10 mouse cellular contexts compared by ENCODE assay signal in genomic region chr9:57601353-57601706, GRCm38 (mm10). TPM values are rescaled to one million over a fixed set of nuclear protein-coding genes. Genes with fewer than 3 reads are reported as not detected.
DNase-seq lines count a peak whose midpoint lies in the region; ATAC-seq and TF ChIP-seq lines count a peak whose summit lies in the region.
"Had no signal": no experiment of that assay in that cellular context is flagged by ENCODE, and none has a peak within 500 bp of the region (broad histone marks: within the 10 kb centered on the region; RNA-seq: fewer than 3 reads in every experiment).

No protein-coding gene starts in this region.

- no peak overlapping the region for H3K9ac ChIP-seq in hindbrain, embryonic 13.5 days

- H3K27me3 ChIP-seq in cerebellum, adult 2 months (ENCODE audit: control insufficient read depth, insufficient read depth, low read length), result no peaks in the 10 kb centered on the region
- no peaks in the 10 kb centered on the region for H3K27me3 ChIP-seq in kidney, adult 2 months (replicated peaks; ENCODE audit: control insufficient read depth, insufficient read depth, low read length)
- peaks cover 29% of the 10 kb centered on the region for H3K27me3 ChIP-seq in hindbrain, embryonic 13.5 days

- WGBS in cerebellum, adult 2 months, result 21% methylated on average over 2 of the region's 2 CpGs
- 25% methylated on average over 2 of the region's 2 CpGs for WGBS in kidney, adult 2 months
- WGBS in hindbrain, embryonic 13.5 days, result 73% methylated on average over 2 of the region's 2 CpGs

- H3K9me3 ChIP-seq in hindbrain, embryonic 13.5 days, result no peaks in the 10 kb centered on the region

- intact Hi-C loops in left cerebral cortex, postnatal 36 days (cut with DNase I), result no loop called here

- TF ChIP-seq CTCF in cerebellum, adult 2 months (IDR thresholded peaks at IDR 0.05; ENCODE audit: borderline replicate concordance, insufficient read depth, low read depth, low read length), result no peak
- no peak for TF ChIP-seq CTCF in kidney, adult 2 months (conservative IDR thresholded peaks at IDR 0.05; ENCODE audit: insufficient read depth, insufficient read length, low read depth, low read length)

- H3K4me3 ChIP-seq in cerebellum, adult 2 months (replicated peaks; ENCODE audit: insufficient read depth, low read depth, low read length), result no peak overlapping the region
- no peak overlapping the region for H3K4me3 ChIP-seq in kidney, adult 2 months (ENCODE audit: insufficient read depth, low read depth, low read length)
- no peak overlapping the region for H3K4me3 ChIP-seq in hindbrain, embryonic 13.5 days

- no peak overlapping the region for H3K4me2 ChIP-seq in hindbrain, embryonic 13.5 days

- peak; percentile 38 to 50 for DNase-seq in cerebellum, adult 2 months
- no peak for DNase-seq in cerebellum, adult 8-10 months
- peak; percentile 52 for DNase-seq in kidney, adult 2 months
- DNase-seq in kidney, adult 8-10 months, result no peak
- DNase-seq in left cerebral cortex, postnatal 36 days (ENCODE audit: low spot score in 2 of 2), result peak; percentile 60
- no peak for DNase-seq in urinary bladder, postnatal 10 days (ENCODE audit: low spot score)
- DNase-seq in yolk sac, embryonic 10.5 days (ENCODE audit: low spot score), result no peak

- no peak overlapping the region for H3K27ac ChIP-seq in cerebellum, adult 2 months (ENCODE audit: insufficient read depth, low read length)
- H3K27ac ChIP-seq in kidney, adult 2 months (ENCODE audit: insufficient read depth, low read depth, low read length), result peak overlapping the region; percentile 43; the same call in 1 of the 2 replicates
- 0 out of 2 replicates have a peak overlapping the region, but pooled peaks have one; percentile 23 for H3K27ac ChIP-seq in hindbrain, embryonic 13.5 days

- TF ChIP-seq POLR2A in cerebellum, adult 2 months (IDR thresholded peaks at IDR 0.05; ENCODE audit: borderline replicate concordance, insufficient read depth, low read length), result no peak
- TF ChIP-seq POLR2A in kidney, adult 2 months (IDR thresholded peaks at IDR 0.05; ENCODE audit: low read depth, low read length), result no peak

- H3K4me1 ChIP-seq in cerebellum, adult 2 months (ENCODE audit: control insufficient read depth, insufficient read depth, low read length), result peaks cover 3% of the 10 kb centered on the region; the same call in 1 of the 2 replicates
- H3K4me1 ChIP-seq in kidney, adult 2 months (ENCODE audit: control insufficient read depth, insufficient read depth, low read length), result peaks cover 12% of the 10 kb centered on the region
- H3K4me1 ChIP-seq in hindbrain, embryonic 13.5 days (replicated peaks), result peaks cover 40% of the 10 kb centered on the region

- no peaks in the 10 kb centered on the region for H3K36me3 ChIP-seq in kidney, adult 2 months (ENCODE audit: control insufficient read depth, insufficient read depth, low read length)
- peaks cover 2% of the 10 kb centered on the region for H3K36me3 ChIP-seq in hindbrain, embryonic 13.5 days

- ATAC-seq in hindbrain, embryonic 13.5 days (ENCODE audit: low FRiP score), result no peak

RNA-seq across cellular contexts. Expression of gene Cplx3, which starts 4.8 kb away (rescaled TPM):
- 1.4 and 1.5 TPM in 2 replicates for polyA plus RNA-seq in cerebellum, adult 2 months (2012; rRNA removed)
- polyA plus RNA-seq in kidney, adult 2 months (2012; rRNA removed), result 0.42 and 0.47 TPM in 2 replicates
- 0.21 and 0.48 TPM in 2 replicates for polyA plus RNA-seq in hindbrain, embryonic 13.5 days (2015; fragmentation: Nextera tagmentation; extraction: Ambion mirVana)
- 10 to 100 TPM; 16.3 to 27.4 TPM for total RNA-seq in left cerebral cortex, postnatal 36 days (2021)
- total RNA-seq: heart, postnatal 10 days; liver, adult 2 months had no signal
- polyA plus RNA-seq: liver, adult 2 months had no signal

RNA-seq across cellular contexts. Expression of gene Ulk3, which starts 12.1 kb away (rescaled TPM):
- polyA plus RNA-seq in cerebellum, adult 2 months (2012; rRNA removed), result 39.5 and 40.3 TPM in 2 replicates
- 26.2 and 26.9 TPM in 2 replicates for polyA plus RNA-seq in kidney, adult 2 months (2012; rRNA removed)
- polyA plus RNA-seq in hindbrain, embryonic 13.5 days (2015; fragmentation: Nextera tagmentation; extraction: Ambion mirVana), result 28.6 and 30.5 TPM in 2 replicates
- total RNA-seq in left cerebral cortex, postnatal 36 days (2021), result 10 to 100 TPM; 23.9 to 38.5 TPM

RNA-seq across cellular contexts. Expression of gene Lman1l, which starts 19.2 kb away (rescaled TPM):
- polyA plus RNA-seq in cerebellum, adult 2 months (2012; rRNA removed), result 0.06 TPM in 1 of 2 replicates, not detected in the other
- polyA plus RNA-seq in kidney, adult 2 months (2012; rRNA removed), result 0.08 TPM in 1 of 2 replicates, not detected in the other
- polyA plus RNA-seq in hindbrain, embryonic 13.5 days (2015; fragmentation: Nextera tagmentation; extraction: Ambion mirVana), result not detected in 2 replicates
- total RNA-seq in left cerebral cortex, postnatal 36 days (2021), result not detected
- total RNA-seq: heart, postnatal 10 days; liver, adult 2 months had no signal
- polyA plus RNA-seq: liver, adult 2 months had no signal

RNA-seq across cellular contexts. Expression of gene Scamp2, which starts 40.6 kb away (rescaled TPM):
- polyA plus RNA-seq in cerebellum, adult 2 months (2012; rRNA removed), result 35.5 and 38.8 TPM in 2 replicates
- 166 and 187 TPM in 2 replicates for polyA plus RNA-seq in kidney, adult 2 months (2012; rRNA removed)
- polyA plus RNA-seq in hindbrain, embryonic 13.5 days (2015; fragmentation: Nextera tagmentation; extraction: Ambion mirVana), result 56.9 and 58.8 TPM in 2 replicates
- total RNA-seq in left cerebral cortex, postnatal 36 days (2021), result 10 to 100 TPM; 18.2 to 24.2 TPM

RNA-seq across cellular contexts. Expression of gene Mpi, which starts 48.8 kb away (rescaled TPM):
- 86.5 and 95.1 TPM in 2 replicates for polyA plus RNA-seq in cerebellum, adult 2 months (2012; rRNA removed)
- polyA plus RNA-seq in kidney, adult 2 months (2012; rRNA removed), result 62.4 and 70.4 TPM in 2 replicates
- 67.9 and 75.2 TPM in 2 replicates for polyA plus RNA-seq in hindbrain, embryonic 13.5 days (2015; fragmentation: Nextera tagmentation; extraction: Ambion mirVana)
- 10 to 100 TPM; 63.6 to 66.3 TPM for total RNA-seq in left cerebral cortex, postnatal 36 days (2021)

Comparison
In these comparisons a context has a peak if more than half of its experiments do, and no peak if none do; other contexts are left out.
1. DNase-seq: peak in cerebellum, adult 2 months (2 of 2), kidney, adult 2 months (single experiment) and left cerebral cortex, postnatal 36 days (2 of 2); none in cerebellum, adult 8-10 months (single experiment), kidney, adult 8-10 months (0 of 2), urinary bladder, postnatal 10 days (single experiment) and yolk sac, embryonic 10.5 days (single experiment).